Mouse (Mus musculus): Measurements from ENCODE around the gene Sytl3. TPM values are rescaled to one million over a fixed set of nuclear protein-coding genes. Genes with fewer than 3 reads are reported as not detected.

Gene Sytl3
- polyA plus RNA-seq, 1 experiment from 2014 or later = 0.25 TPM

DNA sequence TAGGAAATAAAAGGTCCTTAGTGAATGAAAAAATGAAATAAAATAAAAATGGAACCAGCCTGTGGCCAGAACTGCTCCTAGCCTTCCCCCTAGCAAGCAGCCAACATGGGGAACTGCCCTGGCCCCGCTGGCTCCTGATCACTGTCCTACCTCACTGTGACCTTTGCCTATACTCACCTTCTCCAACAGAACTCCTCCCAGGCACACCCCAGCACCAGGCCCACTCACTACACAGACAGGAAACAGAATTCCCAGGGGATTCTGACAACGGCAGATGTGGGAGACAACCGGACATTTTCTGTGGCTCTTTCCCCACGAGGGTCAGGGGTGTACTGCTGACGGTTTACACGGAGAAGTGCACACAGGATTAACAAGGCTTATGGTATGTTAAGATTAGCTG, 118.2 kb downstream of the Sytl3 start:
- no peak for DNase-seq (ENCODE audit: low spot score)
- WGBS = 77% methylated on average over 6 of the region's 6 CpGs
- Histone ChIP-seq H3K9me3 (no peaks in the 10 kb centered on the region), H3K4me1 (peaks cover 59% of the 10 kb centered on the region), H3K27ac (peak overlapping the region; percentile 17; the same call in 1 of the 2 replicates), H3K4me3 (no peak overlapping the region), H3K36me3 (no peaks in the 10 kb centered on the region), H3K27me3 (ENCODE audit: insufficient read depth, poor library complexity, severe bottlenecking) (no peaks in the 10 kb centered on the region)

DNA sequence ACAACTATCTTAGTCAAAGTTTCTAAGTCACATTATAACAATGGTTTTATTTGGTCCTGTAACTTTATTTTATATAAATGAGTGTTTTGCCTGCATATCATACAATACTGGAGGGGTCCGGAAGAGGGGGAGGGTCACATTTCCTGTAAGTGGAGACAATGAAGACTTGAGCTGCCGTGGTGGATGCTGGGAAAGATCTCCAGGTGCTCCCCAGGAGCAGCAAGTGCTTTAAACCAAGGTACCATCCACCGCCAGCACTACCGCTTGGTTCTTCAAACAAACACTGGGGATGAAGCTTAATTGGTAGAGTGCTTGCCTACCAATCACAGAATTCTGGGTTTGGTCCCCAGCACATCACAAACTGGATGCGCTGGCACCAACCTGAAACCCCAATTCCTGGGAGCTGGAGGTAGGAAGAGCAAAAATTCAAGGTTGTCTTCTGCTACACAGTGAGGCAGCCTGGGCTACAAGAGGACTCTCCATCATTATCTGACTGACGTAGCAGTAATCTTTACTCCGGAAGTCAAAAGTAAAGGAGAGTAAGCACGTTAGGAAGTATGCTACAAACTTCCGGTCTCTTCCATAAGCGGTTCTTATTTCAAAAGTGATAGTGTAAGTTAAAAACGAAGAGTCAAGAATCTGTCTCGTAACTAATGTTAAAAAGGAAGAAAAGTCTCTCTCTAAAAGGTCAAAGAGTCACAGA, 118.9 kb downstream of the Sytl3 start:
- H3K36me3 ChIP-seq = no peaks in the 10 kb centered on the region
- 0 out of 2 replicates have a peak overlapping the region, but pooled peaks have one; percentile 38 for H3K27ac ChIP-seq
- no peak for DNase-seq (ENCODE audit: low spot score)
- peaks cover 59% of the 10 kb centered on the region for H3K4me1 ChIP-seq
- H3K9me3 ChIP-seq = no peaks in the 10 kb centered on the region
- H3K27me3 ChIP-seq (ENCODE audit: insufficient read depth, poor library complexity, severe bottlenecking) = no peaks in the 10 kb centered on the region
- H3K4me3 ChIP-seq = no peak overlapping the region
- WGBS = 60% methylated on average over 12 of the region's 12 CpGs

GRCm38 (mm10) chr17:6778332-6778683, 119.4 kb downstream of the Sytl3 start:
- no peaks in the 10 kb centered on the region for H3K27me3 ChIP-seq (ENCODE audit: insufficient read depth, poor library complexity, severe bottlenecking)
- no peak for DNase-seq (ENCODE audit: low spot score)
- peak overlapping the region; percentile 88 for H3K27ac ChIP-seq
- H3K4me1 ChIP-seq = peaks cover 59% of the 10 kb centered on the region
- peak overlapping the region; percentile 91 for H3K4me3 ChIP-seq
- no peaks in the 10 kb centered on the region for H3K9me3 ChIP-seq
- no peaks in the 10 kb centered on the region for H3K36me3 ChIP-seq
- 1% methylated on average over 9 of the region's 9 CpGs for whole genome bisulfite sequencing

GRCm38 (mm10) chr17:6778771-6779509, 120.0 kb downstream of the Sytl3 start:
- peaks cover 59% of the 10 kb centered on the region for H3K4me1 ChIP-seq
- peak overlapping the region; percentile 91 for H3K4me3 ChIP-seq
- H3K27ac ChIP-seq = peak overlapping the region; percentile 88
- no peaks in the 10 kb centered on the region for H3K27me3 ChIP-seq (ENCODE audit: insufficient read depth, poor library complexity, severe bottlenecking)
- 8% methylated on average over 23 of the region's 23 CpGs for WGBS
- DNase-seq (ENCODE audit: low spot score) = peak; percentile 90
- H3K36me3 ChIP-seq = no peaks in the 10 kb centered on the region
- H3K9me3 ChIP-seq = no peaks in the 10 kb centered on the region

- 25% methylated on average over 7 of the region's 7 CpGs for WGBS
Observed at GRCm38 (mm10) chr17:6779632-6780031, 120.7 kb downstream of the Sytl3 start.

DNA sequence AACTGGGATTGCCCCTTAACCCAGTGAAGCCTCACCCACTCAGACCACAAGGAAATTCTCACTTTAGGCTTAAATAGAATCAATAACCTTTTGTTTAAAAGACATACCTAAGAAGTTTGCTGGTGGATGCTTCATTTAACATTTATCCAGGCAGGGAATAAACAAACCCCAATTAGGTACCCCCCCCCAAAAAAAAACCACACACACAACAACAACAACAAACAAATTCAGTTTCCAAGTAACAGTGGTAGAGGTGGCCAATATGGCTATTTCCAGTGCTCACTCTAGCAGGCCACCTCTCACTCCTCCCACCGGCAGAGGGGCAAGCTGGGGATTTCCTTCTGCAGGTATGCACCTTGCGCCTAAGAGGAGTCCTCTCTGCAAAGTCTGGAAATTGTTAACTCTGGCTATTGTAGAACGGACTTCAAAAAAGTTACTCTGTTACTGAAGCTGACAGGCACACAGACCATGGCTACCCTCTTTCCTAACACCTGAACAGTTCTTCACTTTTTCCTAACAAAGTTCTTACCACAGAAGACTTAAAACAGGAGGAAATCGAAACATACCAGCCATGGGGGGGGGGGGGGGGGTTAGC, 121.7 kb downstream of the Sytl3 start:
- H3K36me3 ChIP-seq = no peaks in the 10 kb centered on the region
- 65% methylated on average over 4 of the region's 4 CpGs for WGBS
- H3K4me1 ChIP-seq = peaks cover 61% of the 10 kb centered on the region
- no peak for DNase-seq (ENCODE audit: low spot score)
- H3K4me3 ChIP-seq = peak overlapping the region; percentile 91
- no peak overlapping the region for H3K27ac ChIP-seq
- no peaks in the 10 kb centered on the region for H3K27me3 ChIP-seq (ENCODE audit: insufficient read depth, poor library complexity, severe bottlenecking)
- no peaks in the 10 kb centered on the region for H3K9me3 ChIP-seq

More at GRCm38 (mm10) chr17:6779632-6780031, 120.7 kb downstream of the Sytl3 start:
- Histone ChIP-seq H3K36me3 (no peaks in the 10 kb centered on the region), H3K4me3 (peak overlapping the region; percentile 91), H3K27ac (peak overlapping the region; percentile 88), H3K27me3 (ENCODE audit: insufficient read depth, poor library complexity, severe bottlenecking) (no peaks in the 10 kb centered on the region), H3K9me3 (no peaks in the 10 kb centered on the region), H3K4me1 (peaks cover 58% of the 10 kb centered on the region)
- no peak for DNase-seq (ENCODE audit: low spot score)

- Histone ChIP-seq H3K27me3 (ENCODE audit: insufficient read depth, poor library complexity, severe bottlenecking) (no peaks in the 10 kb centered on the region), H3K27ac (peak overlapping the region; percentile 25; the same call in 1 of the 2 replicates), H3K4me1 (peaks cover 60% of the 10 kb centered on the region), H3K4me3 (peak overlapping the region; percentile 91), H3K9me3 (no peaks in the 10 kb centered on the region), H3K36me3 (no peaks in the 10 kb centered on the region)
- WGBS = 53% methylated on average over 6 of the region's 6 CpGs
- no peak for DNase-seq (ENCODE audit: low spot score)
Observed at GRCm38 (mm10) chr17:6781273-6781672, 122.4 kb downstream of the Sytl3 start.

DNA sequence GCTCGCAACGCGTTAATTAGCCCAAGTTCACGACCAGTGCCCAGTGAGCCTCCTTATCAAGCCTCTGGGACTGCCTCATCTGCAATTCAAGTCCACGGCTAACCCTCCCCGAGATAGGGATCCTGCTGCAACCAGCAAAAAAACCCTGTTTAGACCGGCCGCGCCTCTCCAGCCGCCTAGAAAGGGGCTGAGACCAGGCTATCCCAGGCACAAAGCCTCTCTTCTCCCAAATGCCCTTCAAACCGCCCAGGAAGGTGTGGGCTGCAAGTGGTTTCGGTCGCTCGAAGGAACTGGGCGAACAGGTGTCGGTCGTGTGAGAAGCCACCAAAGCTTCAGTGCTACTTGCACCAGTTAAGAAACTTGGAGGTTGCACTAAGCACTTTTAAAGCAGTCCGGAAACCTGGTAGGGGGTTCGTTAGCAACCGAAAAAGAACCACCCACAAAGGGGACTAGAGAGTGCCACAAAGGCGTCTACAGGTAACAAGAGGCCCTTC, 123.2 kb downstream of the Sytl3 start:
- Histone ChIP-seq H3K4me3 (peak overlapping the region; percentile 91), H3K4me1 (peaks cover 54% of the 10 kb centered on the region), H3K27ac (peak overlapping the region; percentile 98), H3K27me3 (ENCODE audit: insufficient read depth, poor library complexity, severe bottlenecking) (no peaks in the 10 kb centered on the region; the same call in 1 of the 2 replicates), H3K9me3 (no peaks in the 10 kb centered on the region), H3K36me3 (no peaks in the 10 kb centered on the region)
- WGBS = under 1% methylated on average over 21 of the region's 21 CpGs
- DNase-seq (ENCODE audit: low spot score) = peak; percentile 85

- Histone ChIP-seq H3K4me3 (peak within 1 kb of the TSS; percentile 91), H3K9me3 (no peaks in the 10 kb centered on the region), H3K4me1 (peaks cover 52% of the 10 kb centered on the region), H3K36me3 (no peaks in the 10 kb centered on the region), H3K27ac (peak within 1 kb of the TSS; percentile 98), H3K27me3 (ENCODE audit: insufficient read depth, poor library complexity, severe bottlenecking) (no peaks in the 10 kb centered on the region; the same call in 1 of the 2 replicates)
- peak; percentile 92 for DNase-seq (ENCODE audit: low spot score)
- WGBS = under 1% methylated on average over 52 of the region's 52 CpGs
Observed at GRCm38 (mm10) chr17:6782611-6783005, 123.7 kb downstream of the Sytl3 start, which contains the start of gene Ezr. TSS of gene Ezr (minus strand) at chr17:6782784.

DNA sequence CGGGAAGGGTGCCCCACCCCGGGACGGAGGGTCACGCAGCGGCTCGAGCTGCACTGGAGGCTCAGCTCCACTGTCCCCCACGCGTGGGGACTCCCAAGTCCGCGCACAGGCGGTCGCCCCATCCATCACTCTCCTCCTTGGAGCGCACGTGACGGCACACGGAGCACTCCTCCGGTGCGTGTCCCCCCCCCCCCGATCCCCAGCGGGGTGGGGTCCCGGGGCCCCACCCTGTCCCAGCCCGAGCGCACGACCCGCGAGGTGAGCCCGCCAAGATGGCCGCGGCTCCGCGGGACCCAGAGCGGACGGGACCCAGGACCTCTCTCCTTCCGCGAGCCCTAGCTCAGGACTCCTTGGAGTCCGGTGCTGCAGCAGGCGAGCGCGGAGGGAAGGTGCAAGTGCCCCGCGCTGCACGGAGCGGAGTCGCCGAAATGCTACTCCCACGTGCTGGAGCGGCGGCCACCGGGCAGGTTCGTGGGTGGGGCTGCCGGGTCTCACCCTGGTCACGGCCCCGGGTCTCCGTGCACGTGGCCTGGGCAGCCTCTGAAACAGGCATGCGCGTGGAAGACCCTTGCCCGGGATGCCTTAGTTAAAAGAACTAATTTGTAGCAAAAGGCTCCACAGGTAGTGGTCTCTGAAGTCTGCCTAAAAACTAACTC, 124.2 kb downstream of the Sytl3 start:
- H3K9me3 ChIP-seq = no peaks in the 10 kb centered on the region
- peak overlapping the region; percentile 91 for H3K4me3 ChIP-seq
- H3K36me3 ChIP-seq = no peaks in the 10 kb centered on the region
- peaks cover 47% of the 10 kb centered on the region for H3K4me1 ChIP-seq
- peak; percentile 90 for DNase-seq (ENCODE audit: low spot score)
- H3K27me3 ChIP-seq (ENCODE audit: insufficient read depth, poor library complexity, severe bottlenecking) = no peaks in the 10 kb centered on the region; the same call in 1 of the 2 replicates
- H3K27ac ChIP-seq = peak overlapping the region; percentile 98
- whole genome bisulfite sequencing = under 1% methylated on average over 56 of the region's 58 CpGs

DNA sequence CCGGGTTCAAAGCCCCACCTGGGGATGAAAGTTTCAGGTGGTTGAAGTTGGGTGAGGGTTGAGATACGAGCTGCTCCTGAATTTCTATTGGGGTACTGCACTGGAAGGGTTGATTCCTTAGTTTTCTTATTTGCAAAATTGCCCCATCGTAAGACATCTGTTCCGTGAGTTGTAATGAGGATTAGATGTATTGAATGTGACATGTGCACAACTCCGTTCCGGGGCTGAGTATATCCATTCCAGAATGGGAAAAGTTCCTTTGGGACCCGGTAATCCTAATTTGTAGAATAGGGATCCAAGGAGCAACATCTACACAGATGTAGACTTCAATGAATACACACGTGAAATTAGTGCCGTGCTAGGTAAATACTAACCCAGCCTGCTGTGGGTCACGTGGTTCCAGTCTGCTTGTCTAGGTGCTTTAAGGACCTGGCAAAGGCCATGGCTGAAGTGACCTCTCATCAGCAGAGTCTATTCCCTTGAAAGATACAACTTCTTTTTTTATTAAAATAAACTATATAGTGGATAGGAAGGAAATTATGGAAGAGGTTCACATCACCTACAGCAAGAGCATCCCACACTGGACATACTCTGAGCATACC, 125.0 kb downstream of the Sytl3 start:
- Histone ChIP-seq H3K36me3 (no peaks in the 10 kb centered on the region), H3K9me3 (no peaks in the 10 kb centered on the region), H3K4me3 (peak overlapping the region; percentile 91), H3K27ac (peak overlapping the region; percentile 98), H3K27me3 (ENCODE audit: insufficient read depth, poor library complexity, severe bottlenecking) (no peaks in the 10 kb centered on the region; the same call in 1 of the 2 replicates), H3K4me1 (peaks cover 45% of the 10 kb centered on the region)
- no peak for DNase-seq (ENCODE audit: low spot score)
- 50% methylated on average over 10 of the region's 10 CpGs for WGBS

GRCm38 (mm10) chr17:6787241-6787640, 128.3 kb downstream of the Sytl3 start:
- DNase-seq (ENCODE audit: low spot score) = no peak
- H3K27me3 ChIP-seq (ENCODE audit: insufficient read depth, poor library complexity, severe bottlenecking) = no peaks in the 10 kb centered on the region; the same call in 1 of the 2 replicates
- H3K27ac ChIP-seq = no peak overlapping the region
- H3K36me3 ChIP-seq = no peaks in the 10 kb centered on the region
- no peak overlapping the region for H3K4me3 ChIP-seq
- 87% methylated on average over 4 of the region's 4 CpGs for WGBS
- H3K9me3 ChIP-seq = no peaks in the 10 kb centered on the region
- peaks cover 21% of the 10 kb centered on the region; the same call in 1 of the 2 replicates for H3K4me1 ChIP-seq

All from heart, embryonic 10.5 days (tissue).